Mouse (Mus musculus) midbrain, postnatal 0 days (tissue): ENCODE data around the gene Luc7l3. TPM values are rescaled to one million over a fixed set of nuclear protein-coding genes. Genes with fewer than 3 reads are reported as not detected.
"Not testable (repeated sequence)": the region's sequence is repeated elsewhere in the genome, so short reads cannot be mapped to it uniquely, and the experiment has no call there.

Source experiments
- ATAC-seq: fragments of 200-750 bp; cut with Nextera tagmentation; 2 replicates; pipeline ENCODE4 v1.8.0; 2017; ENCODE audit warnings: moderate number of reproducible peaks, mild to moderate bottlenecking, moderate TSS enrichment, moderate library complexity; ENCODE audit not compliant: low FRiP score
- DNase-seq: peaks from one replicate; pipeline ENCODE4 v3.0.0-alpha.2; 2015; ENCODE audit warnings: low spot score
- H3K27ac ChIP-seq: fragments of 300-500 bp; sonication (generic); 2 replicates; pipeline ENCODE4 v1.5.1; 2014; ENCODE audit warnings: low read depth, mild to moderate bottlenecking, low read length, mixed read lengths
- H3K27me3 ChIP-seq: fragments of 300-500 bp; sonication (generic); 2 replicates; pipeline ENCODE4 v1.6.1; 2014; ENCODE audit warnings: low read length, control low read depth, mixed read lengths; ENCODE audit not compliant: insufficient read depth
- H3K36me3 ChIP-seq: fragments of 300-500 bp; sonication (generic); 2 replicates; pipeline ENCODE4 v1.6.1; 2014; ENCODE audit warnings: low read length, control low read depth, mixed read lengths; ENCODE audit not compliant: insufficient read depth
- H3K4me1 ChIP-seq: fragments of 300-500 bp; sonication (generic); 2 replicates; pipeline ENCODE4 v1.6.1; 2014; ENCODE audit warnings: mild to moderate bottlenecking, control low read depth, antibody characterized with exemption, low read length, mixed read lengths; ENCODE audit not compliant: insufficient read depth
- H3K4me2 ChIP-seq: fragments of 300-500 bp; sonication (generic); 2 replicates; pipeline ENCODE4 v1.6.1; 2014; ENCODE audit warnings: low read depth, mild to moderate bottlenecking, low read length, mixed read lengths; ENCODE audit not compliant: poor library complexity, severe bottlenecking
- H3K4me3 ChIP-seq: fragments of 300-500 bp; sonication (generic); 2 replicates; pipeline ENCODE4 v1.5.1; 2014; ENCODE audit warnings: low read depth, mild to moderate bottlenecking, low read length, moderate library complexity
- H3K9ac ChIP-seq: fragments of 300-500 bp; sonication (generic); replicated peaks from 2 replicates; pipeline ENCODE4 v1.6.1; 2014; ENCODE audit warnings: mild to moderate bottlenecking, low read length, moderate library complexity, mixed read lengths; ENCODE audit not compliant: poor library complexity, severe bottlenecking
- H3K9me3 ChIP-seq: fragments of 300-500 bp; sonication (generic); 2 replicates; pipeline ENCODE4 v1.6.1; 2016; ENCODE audit warnings: low read length, control low read depth
- CTCF ChIP-seq: IDR thresholded peaks from 2 replicates; pipeline ENCODE4 v1.5.1; 2016; ENCODE audit warnings: antibody characterized with exemption, mild to moderate bottlenecking
- WGBS: fragments of 180-500 bp; shearing (Covaris S2); extraction: QIAGEN DNeasy Blood & Tissue Kit; methylation state at CpG from one replicate; pipeline ENCODE4 v1.1.7; 2014; 5-methylcytosine and 5-hydroxymethylcytosine counted together
- polyA plus RNA-seq: library from polyadenylated mRNA; unstranded; fragments of >200 nt; fragmentation: Nextera tagmentation; extraction: Ambion mirVana; gene quantifications from 2 replicates; pipeline ENCODE4 v1.2.1, GENCODE M21; 2015
- total RNA-seq: library from RNA; depleted of rRNA; stranded (reverse); fragments of >200 nt; gene quantifications from 2 replicates; pipeline ENCODE4 v1.2.3, GENCODE M21; 2014

Luc7l3 gene
- total and polyA plus RNA-seq, 2 experiments from 2014 or later: 47.5 to 124 TPM

- Histone ChIP-seq H3K27ac (no peak overlapping the region), H3K4me2 (no peak overlapping the region), H3K27me3 (no peaks in the 10 kb centered on the region), H3K9ac (no peak overlapping the region), H3K36me3 (no peaks in the 10 kb centered on the region), H3K4me3 (no peak overlapping the region), H3K9me3 (no peaks in the 10 kb centered on the region), H3K4me1 (no peaks in the 10 kb centered on the region)
- WGBS: 92% methylated on average over 10 of the region's 10 CpGs
- DNase-seq: no peak
- ATAC-seq: no peak
- no peak for TF ChIP-seq CTCF
Measured at GRCm38 (mm10) chr11:94274206-94274867, 47.5 kb downstream of the Luc7l3 start.

DNA sequence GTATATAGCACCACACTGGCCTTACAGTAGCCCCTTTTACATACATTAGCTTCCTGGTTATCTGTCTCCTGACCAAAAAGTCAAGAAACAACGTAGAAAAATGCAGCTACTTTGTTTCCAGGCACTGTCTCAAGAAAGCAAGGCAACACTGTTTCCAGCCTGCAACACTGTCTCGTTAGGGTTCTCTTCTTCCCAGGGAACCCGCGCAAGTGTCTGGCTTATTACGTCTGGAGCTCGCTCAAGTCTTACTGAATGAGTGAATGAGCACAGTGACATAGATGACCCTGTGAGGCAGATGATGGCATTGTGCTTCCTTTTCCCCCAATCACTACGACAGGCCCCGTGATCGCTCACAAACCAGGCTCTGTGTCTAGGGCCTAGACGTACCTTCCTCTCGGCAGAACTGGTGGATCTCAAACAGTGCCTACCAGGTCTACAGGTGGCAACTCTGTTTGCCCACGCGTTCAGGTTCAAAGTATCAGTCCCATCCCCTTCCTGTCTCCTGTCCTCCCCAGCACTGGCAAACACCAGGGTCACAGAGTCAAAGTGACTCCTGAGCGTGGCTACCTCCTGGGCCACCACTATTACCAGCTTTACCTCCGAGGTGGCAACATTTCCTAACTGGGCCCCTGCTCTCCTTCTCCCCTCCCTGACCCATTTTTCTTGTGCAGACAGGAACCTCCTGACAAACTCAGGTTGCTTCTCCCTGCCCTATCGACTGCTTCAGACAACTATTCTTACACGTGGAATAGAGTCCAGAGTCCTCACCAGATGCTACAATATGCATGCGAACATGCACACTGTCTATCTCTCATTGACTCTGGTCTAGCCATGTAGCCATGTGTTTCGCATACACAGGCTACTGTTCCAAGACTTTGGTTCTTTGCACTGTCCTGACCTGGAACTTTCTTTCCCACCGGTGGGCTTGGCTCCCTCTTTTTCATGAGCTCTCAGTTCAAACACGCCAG is 48.5 kb downstream of the Luc7l3 start:
- no peaks in the 10 kb centered on the region for H3K4me1 ChIP-seq
- no peak overlapping the region for H3K4me3 ChIP-seq
- H3K27me3 ChIP-seq: no peaks in the 10 kb centered on the region
- no peaks in the 10 kb centered on the region for H3K36me3 ChIP-seq
- no peak for ATAC-seq
- no peak for TF ChIP-seq CTCF
- WGBS: 88% methylated on average over 21 of the region's 21 CpGs
- H3K9me3 ChIP-seq: no peaks in the 10 kb centered on the region
- H3K4me2 ChIP-seq: no peak overlapping the region
- no peak overlapping the region for H3K27ac ChIP-seq
- no peak overlapping the region for H3K9ac ChIP-seq
- DNase-seq: no peak

DNA sequence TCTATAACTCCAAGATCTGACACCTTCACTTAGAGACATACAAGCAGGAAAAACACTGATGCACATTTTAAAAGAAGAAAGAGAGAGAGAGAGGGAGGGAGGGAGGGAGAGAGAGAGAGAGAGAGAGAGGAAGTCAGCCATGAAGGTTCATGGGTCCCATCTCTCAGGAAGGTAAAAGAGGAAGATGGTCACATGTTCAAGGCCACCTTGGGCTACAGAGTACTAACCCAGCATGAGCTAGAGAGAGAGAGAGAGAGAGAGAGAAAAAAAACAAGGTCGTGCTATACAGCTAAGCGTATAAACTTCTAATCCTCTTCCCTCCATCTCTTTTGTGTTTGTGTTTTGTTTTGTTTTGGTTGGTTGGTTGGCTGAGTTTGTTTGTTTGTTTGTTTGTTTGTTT is 50.8 kb downstream of the Luc7l3 start:
- no peak overlapping the region for H3K4me2 ChIP-seq
- no peaks in the 10 kb centered on the region for H3K4me1 ChIP-seq

DNA sequence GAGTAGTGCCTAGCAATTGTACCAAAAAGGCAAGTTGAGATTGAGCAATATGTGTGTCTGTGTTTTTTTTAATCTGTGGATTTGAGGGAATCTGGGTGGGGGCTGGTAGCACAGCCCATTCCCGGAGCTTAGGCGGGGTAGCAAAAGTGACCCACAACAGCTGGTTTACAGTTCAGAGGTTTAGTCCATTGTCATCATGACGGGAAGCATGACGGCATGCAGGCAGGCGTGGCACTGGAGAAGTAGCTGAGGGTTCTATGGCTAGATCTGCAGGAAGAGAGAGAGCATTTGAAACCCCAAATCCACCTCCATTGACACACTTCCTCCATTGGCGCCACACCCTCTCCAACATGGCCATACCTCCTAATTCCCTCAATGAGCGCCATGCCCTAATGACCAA is 51.9 kb downstream of the Luc7l3 start:
- Histone ChIP-seq H3K27ac (no peak overlapping the region), H3K36me3 (no peaks in the 10 kb centered on the region), H3K4me1 (no peaks in the 10 kb centered on the region), H3K4me3 (no peak overlapping the region), H3K9me3 (no peaks in the 10 kb centered on the region), H3K9ac (no peak overlapping the region), H3K4me2 (no peak overlapping the region), H3K27me3 (no peaks in the 10 kb centered on the region)
- 92% methylated on average over 7 of the region's 7 CpGs for WGBS
- no peak for TF ChIP-seq CTCF
- no peak for DNase-seq
- no peak for ATAC-seq

More for the DNA sequence above, 50.8 kb downstream of the Luc7l3 start:
- no peak overlapping the region for H3K4me3 ChIP-seq
- no peak for TF ChIP-seq CTCF
- no peak for ATAC-seq
- H3K36me3 ChIP-seq: no peaks in the 10 kb centered on the region
- H3K27ac ChIP-seq: no peak overlapping the region
- no peaks in the 10 kb centered on the region for H3K27me3 ChIP-seq
- DNase-seq: no peak
- no peaks in the 10 kb centered on the region for H3K9me3 ChIP-seq
- H3K9ac ChIP-seq: no peak overlapping the region
- 93% methylated on average over 2 of the region's 2 CpGs for WGBS

- H3K36me3 ChIP-seq: no peaks in the 10 kb centered on the region
- no peak overlapping the region for H3K4me2 ChIP-seq
- no peak overlapping the region for H3K9ac ChIP-seq
- ATAC-seq (no peak), DNase-seq (no peak)
- no peak overlapping the region for H3K4me3 ChIP-seq
- H3K4me1 ChIP-seq: no peaks in the 10 kb centered on the region
- H3K27ac ChIP-seq: no peak overlapping the region
- no peaks in the 10 kb centered on the region for H3K9me3 ChIP-seq
- H3K27me3 ChIP-seq: no peaks in the 10 kb centered on the region
- TF ChIP-seq CTCF: no peak
Measured at GRCm38 (mm10) chr11:94268761-94269160, 53.0 kb downstream of the Luc7l3 start.

- H3K4me1 ChIP-seq, H3K27me3 ChIP-seq, ATAC-seq, H3K27ac ChIP-seq, H3K36me3 ChIP-seq, H3K9me3 ChIP-seq, DNase-seq, H3K9ac ChIP-seq, H3K4me2 ChIP-seq, H3K4me3 ChIP-seq: not testable (repeated sequence)
- whole genome bisulfite sequencing: 90% methylated on average over 3 of the region's 3 CpGs
Measured at GRCm38 (mm10) chr11:94266155-94266554, 55.6 kb downstream of the Luc7l3 start.
